23 mouse cellular contexts compared by ENCODE assay signal in the genomic region with DNA sequence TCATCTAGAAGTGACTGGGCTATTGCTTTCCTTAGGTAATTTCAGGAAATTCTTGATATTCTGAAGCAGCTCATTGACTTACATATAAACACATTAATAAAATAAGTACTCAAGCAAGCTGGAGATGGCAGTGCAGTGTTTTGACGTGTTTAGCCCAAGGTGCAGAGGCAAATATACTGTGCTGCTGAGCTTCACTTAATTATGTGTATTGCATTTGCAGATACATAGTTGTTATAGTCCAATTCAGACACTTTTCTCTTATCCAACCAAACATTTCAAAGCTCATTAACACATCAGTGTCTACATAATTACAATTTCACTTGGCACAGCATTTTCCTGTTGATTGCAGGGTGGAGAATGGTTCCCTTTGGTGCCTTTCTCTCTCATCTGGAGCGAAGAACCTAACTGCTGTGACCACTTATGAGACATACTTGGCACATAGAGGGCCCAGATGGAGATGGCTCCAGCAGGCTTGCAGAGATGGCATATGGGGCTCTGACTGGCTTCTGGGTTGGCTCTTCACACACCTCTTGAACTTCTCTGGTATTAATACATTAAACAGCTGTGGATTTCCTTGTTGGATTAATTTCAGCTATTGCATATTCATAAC.
A peak's percentile ranks its signal among the peaks of the same experiment; 100 is the strongest.
DNase-seq lines count a peak whose midpoint lies in the region; ATAC-seq and TF ChIP-seq lines count a peak whose summit lies in the region.
"Had no signal": no experiment of that assay in that cellular context is flagged by ENCODE, and none has a peak within 500 bp of the region (broad histone marks: within the 10 kb centered on the region; RNA-seq: fewer than 3 reads in every experiment).

No protein-coding gene starts in this region.

- no peak overlapping the region for H3K4me2 ChIP-seq in hindbrain, embryonic 14.5 days (replicated peaks)
- H3K4me2 ChIP-seq in hindbrain, embryonic 12.5 days (replicated peaks), result no peak overlapping the region
- H3K4me2 ChIP-seq: embryonic facial prominence, embryonic 12.5 days; heart, embryonic 15.5 days; liver, embryonic 13.5 days; midbrain, embryonic 12.5 days had no signal

- ATAC-seq in hindbrain, embryonic 14.5 days (ENCODE audit: low FRiP score), result peak; percentile 48; the same call in 1 of the 2 replicates
- ATAC-seq in hindbrain, embryonic 12.5 days (ENCODE audit: low FRiP score), result no peak
- ATAC-seq: activated CD4-positive, CD25-positive, alpha-beta regulatory T cell, adult 4 months had no signal

- no peaks in the 10 kb centered on the region for H3K4me1 ChIP-seq in hindbrain, embryonic 14.5 days (replicated peaks; ENCODE audit: control insufficient read depth, insufficient read depth, low read length)
- no peaks in the 10 kb centered on the region for H3K4me1 ChIP-seq in hindbrain, embryonic 12.5 days
- H3K4me1 ChIP-seq: embryonic facial prominence, embryonic 12.5 days; heart, embryonic 15.5 days; liver, embryonic 13.5 days; midbrain, embryonic 12.5 days had no signal

- 82% methylated on average over 2 of the region's 2 CpGs for WGBS in hindbrain, embryonic 14.5 days
- WGBS in hindbrain, embryonic 12.5 days, result 85% methylated on average over 2 of the region's 2 CpGs

- H3K36me3 ChIP-seq in hindbrain, embryonic 14.5 days (replicated peaks; ENCODE audit: control insufficient read depth, insufficient read depth), result no peaks in the 10 kb centered on the region
- H3K36me3 ChIP-seq in hindbrain, embryonic 12.5 days, result no peaks in the 10 kb centered on the region
- H3K36me3 ChIP-seq: embryonic facial prominence, embryonic 12.5 days; heart, embryonic 15.5 days; liver, embryonic 13.5 days; midbrain, embryonic 12.5 days had no signal

- intact Hi-C loops in left cerebral cortex, postnatal 4 days (cut with DNase I), result no loop called here
- intact Hi-C loops in left cerebral cortex, adult 2 months (cut with DNase I), result no loop called here

- H3K9ac ChIP-seq in hindbrain, embryonic 14.5 days, result no peak overlapping the region
- H3K9ac ChIP-seq in hindbrain, embryonic 12.5 days, result no peak overlapping the region
- H3K9ac ChIP-seq: embryonic facial prominence, embryonic 12.5 days; heart, embryonic 15.5 days; liver, embryonic 13.5 days; midbrain, embryonic 12.5 days had no signal

- no peaks in the 10 kb centered on the region for H3K9me3 ChIP-seq in hindbrain, embryonic 14.5 days (ENCODE audit: control insufficient read depth, low read length)
- H3K9me3 ChIP-seq in hindbrain, embryonic 12.5 days (replicated peaks), result no peaks in the 10 kb centered on the region
- H3K9me3 ChIP-seq: embryonic facial prominence, embryonic 12.5 days; heart, embryonic 15.5 days; liver, embryonic 13.5 days; midbrain, embryonic 12.5 days had no signal

- peak; percentile 62 to 71 for DNase-seq in cerebellum, postnatal 10 days
- DNase-seq in cerebellum, adult 9-10 months, result no peak
- DNase-seq in hindbrain, embryonic 14.5 days (ENCODE audit: low spot score), result peak; percentile 26
- DNase-seq in left cerebral cortex, postnatal 4 days, result peak; percentile 35
- no peak for DNase-seq in left cerebral cortex, adult 2 months (ENCODE audit: extremely low spot score in 1 of 2, low spot score in 2 of 2)
- no peak for DNase-seq in urinary bladder, postnatal 14 days (ENCODE audit: low spot score)
- DNase-seq: adrenal gland, adult 8-10 months; cerebellum, adult 9-11 months; gastrocnemius, adult 2 months; heart, postnatal 36 days; kidney, adult 8-10 months; kidney, postnatal 10 days; liver, embryonic 13.5 days; lung, adult 2 months; lung, postnatal 14 days; right cerebral cortex, adult 18-20 months; right cerebral cortex, postnatal 4 days; thymus, postnatal 25 days had no signal

- H3K27ac ChIP-seq in hindbrain, embryonic 14.5 days, result no peak overlapping the region
- no peak overlapping the region for H3K27ac ChIP-seq in hindbrain, embryonic 12.5 days
- no peak overlapping the region for H3K27ac ChIP-seq in left cerebral cortex, adult 2 months
- H3K27ac ChIP-seq: embryonic facial prominence, embryonic 12.5 days; gastrocnemius, adult 2 months; heart, embryonic 15.5 days; liver, embryonic 13.5 days; midbrain, embryonic 12.5 days had no signal

- H3K27me3 ChIP-seq in hindbrain, embryonic 14.5 days (ENCODE audit: control insufficient read depth, insufficient read depth, low read length), result no peaks in the 10 kb centered on the region
- no peaks in the 10 kb centered on the region for H3K27me3 ChIP-seq in hindbrain, embryonic 12.5 days
- H3K27me3 ChIP-seq: embryonic facial prominence, embryonic 12.5 days; heart, embryonic 15.5 days; liver, embryonic 13.5 days; midbrain, embryonic 12.5 days had no signal

- H3K4me3 ChIP-seq in hindbrain, embryonic 14.5 days (replicated peaks; ENCODE audit: low read length), result no peak overlapping the region
- H3K4me3 ChIP-seq in hindbrain, embryonic 12.5 days, result no peak overlapping the region
- no peak overlapping the region for H3K4me3 ChIP-seq in left cerebral cortex, adult 2 months
- H3K4me3 ChIP-seq: embryonic facial prominence, embryonic 12.5 days; gastrocnemius, adult 2 months; heart, embryonic 15.5 days; liver, embryonic 13.5 days; midbrain, embryonic 12.5 days had no signal

- TF ChIP-seq CTCF in left cerebral cortex, adult 2 months (IDR thresholded peaks at IDR 0.05), result no peak

Comparison
In these comparisons a context has a peak if more than half of its experiments do, and no peak if none do; other contexts are left out.
1. DNase-seq: peak in cerebellum, postnatal 10 days (2 of 2), hindbrain, embryonic 14.5 days (single experiment) and left cerebral cortex, postnatal 4 days (single experiment); none in cerebellum, adult 9-10 months (single experiment), left cerebral cortex, adult 2 months (0 of 2) and urinary bladder, postnatal 14 days (single experiment).